Mouse (Mus musculus) megakaryocyte-erythroid progenitor cell, adult 5-6 weeks (primary cell): ENCODE data around the gene Utp6. TPM values are rescaled to one million over a fixed set of nuclear protein-coding genes. Genes with fewer than 3 reads are reported as not detected.

Experiments used
- ATAC-seq: replicated peaks from 2 replicates; pipeline ENCODE4 v1.8.0; 2016; ENCODE audit warnings: mild to moderate bottlenecking, inconsistent platforms; ENCODE audit not compliant: severe bottlenecking, poor library complexity, low FRiP score, low TSS enrichment
- total RNA-seq, 2 experiments: library from RNA; stranded (forward) in 1 of 2; stranded (reverse) in 1 of 2; fragments of 200-1000, 215-1000 nt in 1 of 2; fragments of >200 nt in 1 of 2; fragmentation: Nextera tagmentation in 1 of 2; gene quantifications; 2 replicates each; pipeline ENCODE4 v1.2.3; 2014 to 2017

Utp6 gene
- total RNA-seq, 2 experiments from 2014 or later, result 47.1 to 148 TPM

GRCm38 (mm10) chr11:79963212-79963974 lies 1.2 kb upstream of the Utp6 start:
- no peak for ATAC-seq

GRCm38 (mm10) chr11:79962877-79963183 lies 640 bp upstream of the Utp6 start:
- ATAC-seq, result no peak

GRCm38 (mm10) chr11:79961346-79962124 lies 655 bp downstream of the Utp6 start:
- peak; percentile 13 for ATAC-seq

- no peak for ATAC-seq
These were observed 14.9 kb downstream of the Utp6 start for GRCm38 (mm10) chr11:79947265-79947664.

- ATAC-seq, result 0 out of 2 replicates have a peak, but pooled peaks have one; percentile 37
These were observed 18.6 kb downstream of the Utp6 start for GRCm38 (mm10) chr11:79943601-79944000.

GRCm38 (mm10) chr11:79943136-79943535 lies 19.1 kb downstream of the Utp6 start:
- no peak for ATAC-seq

GRCm38 (mm10) chr11:79935766-79936165 lies 26.4 kb downstream of the Utp6 start:
- ATAC-seq, result no peak

GRCm38 (mm10) chr11:79922766-79923165 lies 39.4 kb downstream of the Utp6 start:
- 0 out of 2 replicates have a peak, but pooled peaks have one; percentile 26 for ATAC-seq

GRCm38 (mm10) chr11:79922157-79922556 lies 40.0 kb downstream of the Utp6 start:
- ATAC-seq, result no peak

- no peak for ATAC-seq
These were observed 41.6 kb downstream of the Utp6 start for GRCm38 (mm10) chr11:79920505-79921025.

GRCm38 (mm10) chr11:79919685-79920504 lies 42.3 kb downstream of the Utp6 start:
- ATAC-seq, result peak; percentile 80

GRCm38 (mm10) chr11:79915696-79916349 lies 46.4 kb downstream of the Utp6 start:
- no peak for ATAC-seq

- ATAC-seq, result peak; percentile 82
These were observed 53.3 kb downstream of the Utp6 start for GRCm38 (mm10) chr11:79908600-79909483.

- no peak for ATAC-seq
These were observed 55.3 kb downstream of the Utp6 start for GRCm38 (mm10) chr11:79906920-79907319.

- ATAC-seq, result no peak
These were observed 59.2 kb downstream of the Utp6 start for GRCm38 (mm10) chr11:79902881-79903481.

- no peak for ATAC-seq
These were observed 61.0 kb downstream of the Utp6 start for GRCm38 (mm10) chr11:79901146-79901545.

GRCm38 (mm10) chr11:79892259-79892658 lies 69.9 kb downstream of the Utp6 start:
- ATAC-seq, result no peak

- no peak for ATAC-seq
These were observed 71.4 kb downstream of the Utp6 start for GRCm38 (mm10) chr11:79890822-79891221.
